Mouse (Mus musculus) kidney, adult 18-20 months (tissue): ENCODE data around the gene Basp1.
"Not testable (repeated sequence)": the region's sequence is repeated elsewhere in the genome, so short reads cannot be mapped to it uniquely, and the experiment has no call there.

Experiments used
- DNase-seq: peaks from one replicate; pipeline ENCODE4 v3.0.0; 2021

Gene Basp1

GRCm38 (mm10) chr15:25413378-25413901 is at the start of gene Basp1:
Gene Basp1, minus strand, starts transcription at chr15:25413764.
- DNase-seq: peak; percentile 36

DNA sequence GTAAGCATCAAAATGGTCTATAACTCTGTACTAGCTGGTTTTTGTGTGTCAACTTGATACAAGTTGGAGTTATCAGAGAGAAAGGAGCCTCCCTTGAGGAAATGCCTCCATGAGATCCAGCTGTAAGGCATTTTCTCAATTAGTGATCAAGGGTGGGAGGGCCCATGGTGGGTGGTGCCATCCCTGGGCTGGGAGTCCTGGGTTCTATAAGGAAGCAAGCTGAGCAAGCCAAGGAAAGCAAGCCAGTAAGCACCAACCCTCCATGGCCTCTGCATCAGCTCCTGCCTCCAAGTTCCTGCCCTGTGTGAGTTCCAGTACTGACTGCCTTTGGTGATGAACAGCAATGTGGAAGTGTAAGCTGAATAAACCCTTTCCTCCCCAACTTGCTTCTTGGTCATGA is 49.5 kb upstream of the Basp1 start:
- DNase-seq: not testable (repeated sequence)

- no peak for DNase-seq
Observed at GRCm38 (mm10) chr15:25462056-25462762, 48.6 kb upstream of the Basp1 start.

DNA sequence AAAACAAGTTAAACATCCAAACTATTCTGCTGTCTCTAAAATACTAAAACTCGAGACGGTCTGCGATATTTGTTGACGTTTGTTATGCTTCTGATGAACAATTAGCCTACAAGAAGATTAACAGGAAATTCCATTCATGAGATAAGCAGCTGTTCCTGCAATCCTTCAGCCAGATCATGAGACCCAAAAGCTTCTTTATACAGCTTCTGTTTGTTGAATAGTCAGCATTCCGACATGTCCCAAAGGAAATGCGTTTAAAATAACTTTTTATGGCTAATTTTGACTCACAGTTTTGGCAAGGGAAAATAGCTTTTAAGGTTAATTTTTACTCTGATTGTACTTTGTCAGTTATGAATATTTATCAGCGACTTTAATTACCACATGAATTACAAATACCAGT is 46.3 kb upstream of the Basp1 start:
- DNase-seq: no peak

- no peak for DNase-seq
Observed at GRCm38 (mm10) chr15:25457421-25457820, 43.9 kb upstream of the Basp1 start.

DNA sequence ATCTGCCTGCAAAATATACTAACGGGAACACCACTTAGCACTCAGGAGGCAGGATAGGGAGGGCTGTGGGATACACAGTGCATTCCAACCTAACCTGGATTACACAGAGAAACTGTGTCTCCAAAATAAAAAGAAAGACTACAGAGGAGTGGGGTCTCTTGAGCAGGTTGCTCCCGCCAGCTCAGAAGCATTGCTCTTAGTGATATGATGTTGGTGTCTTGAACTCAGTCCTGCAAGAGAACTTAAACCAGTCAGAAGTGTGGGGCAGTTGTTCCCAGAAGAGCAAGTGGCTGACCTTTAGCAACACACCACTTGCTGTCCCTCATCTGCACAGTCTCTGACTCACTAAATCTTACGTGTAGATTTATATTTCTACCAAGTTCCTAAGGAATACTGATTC is 40.0 kb upstream of the Basp1 start:
- DNase-seq: no peak

DNA sequence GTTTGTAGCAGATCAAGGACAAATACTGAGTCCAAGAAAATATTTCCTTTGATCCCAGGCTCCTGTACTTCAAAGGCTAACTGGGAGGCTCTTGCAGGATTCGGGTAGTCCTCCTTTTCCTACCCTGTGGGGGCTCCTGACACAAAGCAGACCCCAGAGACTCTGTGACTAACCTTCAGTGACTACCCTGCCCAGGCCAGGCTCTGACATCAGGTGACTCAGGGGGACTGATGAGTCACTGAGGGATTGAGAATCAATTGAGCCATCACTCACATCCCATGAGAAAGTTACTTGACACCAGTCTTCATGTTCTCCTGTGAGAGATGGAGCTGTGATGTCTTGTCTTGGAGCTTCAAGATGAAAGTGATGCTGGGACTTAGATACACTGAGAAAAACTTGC is 35.8 kb upstream of the Basp1 start:
- no peak for DNase-seq

- no peak for DNase-seq
Observed at GRCm38 (mm10) chr15:25448703-25449340, 35.3 kb upstream of the Basp1 start.

- no peak for DNase-seq
Observed at GRCm38 (mm10) chr15:25447136-25447535, 33.6 kb upstream of the Basp1 start.

- no peak for DNase-seq
Observed at GRCm38 (mm10) chr15:25446155-25446487, 32.6 kb upstream of the Basp1 start.

DNA sequence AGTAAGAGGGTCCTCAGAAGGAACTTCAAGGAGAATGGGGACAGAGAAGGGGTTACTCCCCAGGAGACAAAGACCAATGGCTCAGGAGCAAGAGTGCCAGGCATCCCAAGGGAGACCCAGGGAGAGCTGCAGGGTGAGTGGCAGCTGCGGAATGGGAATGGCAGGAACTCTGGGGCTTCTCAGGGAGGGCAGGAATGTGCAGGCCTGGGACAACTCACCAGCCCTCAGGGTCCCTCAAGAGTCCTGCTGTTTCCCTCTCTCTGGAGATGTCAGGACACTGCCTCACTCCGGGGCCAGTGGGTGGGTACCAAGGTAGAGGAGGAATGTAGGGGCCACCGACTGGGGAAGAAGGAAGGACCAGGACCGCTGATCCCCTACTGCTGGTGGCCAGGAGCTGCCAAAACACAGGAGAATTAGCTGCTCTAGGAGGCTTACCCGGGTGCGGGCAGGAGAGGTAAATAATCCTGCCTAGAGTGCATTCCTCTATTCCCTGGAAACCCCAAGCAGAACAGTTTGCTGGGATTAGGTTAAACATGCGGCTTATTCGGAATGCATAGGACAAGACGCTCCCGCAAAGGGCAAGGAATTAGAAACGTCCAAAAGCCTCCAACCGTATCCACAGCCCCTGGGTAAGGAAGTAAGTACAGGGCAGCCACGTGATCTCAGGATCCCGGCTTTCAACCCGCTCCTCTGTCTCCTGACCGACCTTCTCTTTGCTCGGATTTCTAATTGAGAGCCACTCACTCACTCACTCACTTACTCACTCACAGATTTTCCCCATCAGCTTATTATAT is 32.0 kb upstream of the Basp1 start:
- peak; percentile 52 for DNase-seq

DNA sequence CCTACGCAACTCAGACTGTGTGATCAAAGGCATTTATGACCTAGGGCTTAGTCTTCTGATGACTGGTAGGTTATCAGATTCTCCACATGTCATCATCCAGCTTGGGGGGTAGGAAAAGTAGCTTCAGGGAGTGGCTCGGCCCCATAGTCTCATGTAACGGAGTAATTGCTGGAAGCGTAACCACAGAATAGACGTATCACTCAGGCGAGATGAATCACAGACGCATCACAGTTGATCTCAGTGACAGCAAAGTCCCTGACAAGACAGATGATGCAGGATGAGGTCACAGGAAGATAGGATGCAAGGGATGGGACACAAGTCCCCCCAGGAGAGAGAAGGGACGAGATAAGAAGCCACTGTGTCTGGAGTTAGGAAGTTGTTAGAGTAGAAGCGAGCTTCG is 30.6 kb upstream of the Basp1 start:
- DNase-seq: no peak

- DNase-seq: no peak
Observed at GRCm38 (mm10) chr15:25443140-25443790, 29.7 kb upstream of the Basp1 start.

DNA sequence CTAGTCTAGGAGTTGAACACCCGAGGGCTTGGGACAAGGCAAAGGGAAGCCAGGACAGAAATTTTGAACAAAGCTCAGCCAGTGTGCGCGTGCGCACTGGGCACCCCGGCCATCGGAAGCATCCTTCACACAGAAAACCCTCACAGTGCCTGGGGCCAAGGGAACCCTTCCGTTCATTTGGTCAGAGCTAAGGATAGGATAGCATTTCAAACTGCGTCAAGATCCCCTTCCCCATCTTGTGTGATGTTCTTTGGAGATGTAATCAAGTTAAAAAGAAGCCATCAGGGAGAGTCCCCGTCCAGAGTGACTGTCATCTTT is 28.3 kb upstream of the Basp1 start:
- DNase-seq: no peak

GRCm38 (mm10) chr15:25440991-25441867 is 27.7 kb upstream of the Basp1 start:
- peak; percentile 70 for DNase-seq

DNA sequence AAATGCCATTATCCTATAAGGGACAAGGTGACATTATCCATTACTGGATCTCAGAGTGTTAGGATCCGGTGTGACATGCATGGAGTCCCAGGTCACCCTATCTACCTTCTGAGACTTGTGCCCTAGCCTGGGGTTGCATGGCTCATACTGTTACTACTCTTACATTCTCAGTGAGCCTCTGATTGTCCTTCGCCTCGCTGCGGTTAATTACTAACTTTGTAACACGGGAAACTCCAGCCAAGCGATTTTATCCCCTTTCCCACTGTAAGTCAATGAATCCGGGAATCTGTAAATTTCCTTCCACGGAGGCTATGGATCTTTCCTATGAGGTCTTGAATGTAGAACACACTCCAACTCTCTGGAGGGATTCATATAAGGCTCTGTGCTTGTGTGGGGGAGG is 26.8 kb upstream of the Basp1 start:
- DNase-seq: peak; percentile 35

GRCm38 (mm10) chr15:25432341-25432740 is 18.8 kb upstream of the Basp1 start:
- DNase-seq: no peak

GRCm38 (mm10) chr15:25430167-25430566 is 16.6 kb upstream of the Basp1 start:
- no peak for DNase-seq

DNA sequence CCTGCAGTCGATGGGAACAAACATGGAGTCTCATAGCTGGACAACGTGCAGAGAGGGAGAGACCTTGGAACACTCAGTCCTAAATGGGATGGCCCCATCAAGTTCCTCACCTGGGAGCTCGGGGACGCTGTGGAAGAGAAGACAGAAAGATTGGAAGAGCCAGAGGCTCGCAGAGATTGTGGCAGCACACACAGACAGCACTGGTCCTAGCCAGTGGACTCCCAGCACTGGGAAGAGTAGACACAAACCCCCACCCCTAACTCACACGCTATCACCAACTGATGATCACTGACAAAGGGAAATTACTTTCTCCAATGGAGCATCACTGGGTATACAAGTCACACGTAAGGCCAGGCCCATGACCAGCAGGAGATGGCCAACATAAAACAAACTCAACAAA is 15.4 kb upstream of the Basp1 start:
- no peak for DNase-seq

- peak; percentile 33 for DNase-seq
Observed at GRCm38 (mm10) chr15:25428551-25428950, 15.0 kb upstream of the Basp1 start.

DNA sequence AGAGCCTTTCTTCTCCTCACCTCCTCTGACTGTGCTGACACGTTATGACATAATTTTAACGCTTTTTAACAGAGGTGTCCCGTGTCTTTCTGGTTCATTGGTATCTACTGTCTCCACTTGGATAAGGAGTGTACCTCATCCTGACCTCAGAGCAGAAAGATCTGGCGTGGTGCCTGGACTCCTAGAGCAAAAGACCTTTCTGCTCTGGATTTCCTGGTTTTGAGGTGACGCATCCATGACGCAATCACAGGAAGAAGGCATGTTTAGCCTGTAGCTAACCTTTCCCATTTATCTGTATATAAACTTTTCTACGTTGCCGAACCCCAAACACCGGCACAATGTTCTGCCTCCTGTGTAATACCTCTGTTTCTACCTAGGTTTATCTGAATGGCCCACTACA is 6.7 kb upstream of the Basp1 start:
- no peak for DNase-seq

- DNase-seq: no peak
Observed at GRCm38 (mm10) chr15:25416367-25416766, 2.8 kb upstream of the Basp1 start.
